Mouse (Mus musculus) CD4-positive, CD25-positive, alpha-beta regulatory T cell, adult 9 weeks (primary cell): ENCODE results near the gene Nr2e3. TPM values are rescaled to one million over a fixed set of nuclear protein-coding genes. Genes with fewer than 3 reads are reported as not detected.

Experiments
- polyA plus RNA-seq: library from polyadenylated mRNA; unstranded; fragments of 100-300 nt; shearing (Covaris generic); gene quantifications from one replicate; pipeline ENCODE4 v1.2.1, GENCODE M21; 2017

Gene Nr2e3
- not detected for polyA plus RNA-seq

DNA sequence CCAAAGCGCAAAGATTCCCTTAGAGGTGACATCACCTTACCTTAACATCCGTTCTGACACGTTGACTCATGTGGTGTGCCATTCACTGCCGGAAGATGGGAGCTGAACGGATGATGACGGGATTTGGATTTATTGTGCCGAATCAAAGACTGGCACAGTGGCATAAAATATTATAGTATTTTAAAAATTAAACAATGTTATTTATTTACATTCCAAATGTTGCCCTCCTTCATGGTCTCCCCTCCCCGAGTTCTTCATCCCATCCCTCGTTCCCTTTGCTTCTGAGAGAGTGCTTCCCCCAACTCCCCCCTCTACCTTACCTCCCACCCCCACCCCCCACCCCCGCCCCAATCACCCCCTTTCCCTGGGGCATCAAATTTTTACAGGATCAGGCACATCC is at the start of gene Nr2e3:
Gene Nr2e3, minus strand, starts transcription at position 101 of the 400 bp plus-strand sequence.

Other genes with a start within 250 kb of the Nr2e3 start
- gene Senp8, start 209.9 kb downstream of the Nr2e3 start, polyA plus RNA-seq = 7.9 TPM
- 30.5 TPM for gene Myo9a, start 209.8 kb downstream of the Nr2e3 start, polyA plus RNA-seq